Mouse (Mus musculus): ENCODE measurements around the gene Pdzk1.
A peak's percentile ranks its signal among the peaks of the same experiment; 100 is the strongest.

DNA sequence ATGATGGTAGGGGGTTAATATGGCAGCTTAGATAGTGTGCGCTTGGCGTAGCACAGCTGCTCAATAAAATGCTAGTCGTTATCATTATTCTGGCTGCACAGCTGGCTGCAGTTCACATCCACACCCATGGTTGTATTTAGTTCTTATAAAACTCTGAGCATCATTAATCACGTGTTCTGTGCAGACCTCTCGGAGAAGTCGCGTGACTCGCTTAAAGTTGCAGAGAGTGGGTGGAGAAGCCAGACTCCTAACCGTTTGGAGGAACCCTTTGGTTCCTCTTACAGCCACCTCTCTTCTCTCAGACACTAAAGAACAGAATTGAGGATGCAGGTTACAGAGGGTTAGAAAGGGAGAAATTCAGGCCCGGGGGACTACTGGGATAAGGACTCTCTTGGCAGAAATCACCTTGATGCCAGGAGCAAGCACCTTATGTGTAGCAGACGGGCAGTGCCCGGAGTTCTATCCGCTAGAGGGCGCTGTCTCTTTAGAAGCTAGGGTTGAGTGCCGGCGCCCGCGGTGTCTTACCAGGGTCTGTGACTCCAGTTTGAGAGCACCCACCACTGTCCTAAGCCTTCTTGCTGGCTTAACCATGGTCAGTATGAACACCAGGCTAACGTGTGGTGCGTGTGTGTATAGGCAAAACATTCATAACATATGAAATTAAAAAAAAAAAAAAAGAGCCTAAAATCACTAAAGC lies 16.5 kb upstream of the Pdzk1 start:
- TF ChIP-seq CTCF (IDR thresholded peaks at IDR 0.05; ENCODE audit: low read depth, low read length) (peak; percentile 83), POLR2A (IDR thresholded peaks at IDR 0.05; ENCODE audit: insufficient read depth, low read length) (no peak)

All from ES-Bruce4 (cell line).